Mouse (Mus musculus) left cerebral cortex, adult 2 months (tissue): Measurements from ENCODE around the gene Crtc1. TPM values are rescaled to one million over a fixed set of nuclear protein-coding genes. Genes with fewer than 3 reads are reported as not detected.

ENCODE experiments used
- DNase-seq, 2 experiments: peaks; one replicate each; pipeline ENCODE4 v3.0.0; 2021 to 2022; ENCODE audit warnings: low spot score in 2 of 2, mixed read lengths in 1 of 2; ENCODE audit errors: extremely low spot score in 1 of 2
- H3K27ac ChIP-seq: fragments of 200-600 bp; 2 replicates; pipeline ENCODE4 v1.8.1; 2022
- H3K4me3 ChIP-seq: fragments of 200-600 bp; 2 replicates; pipeline ENCODE4 v1.8.1; 2022
- CTCF ChIP-seq: fragments of 200-600 bp; IDR thresholded peaks from 2 replicates; pipeline ENCODE4 v1.8.1; 2022; ENCODE audit warnings: antibody characterized with exemption, mild to moderate bottlenecking, moderate library complexity
- intact Hi-C: fragments of 180-260 bp; cut with DNase I; formaldehyde crosslinking; loops from one replicate; pipeline ENCODE4 v1.15.1; 2025
- total RNA-seq, 2 experiments: library from RNA; stranded (reverse); gene quantifications; 2 replicates each; pipeline ENCODE4 v1.2.3; 2021

Gene Crtc1
- total RNA-seq, 2 experiments from 2014 or later: 134 to 153 TPM

GRCm38 (mm10) chr8:70397611-70398563 is 41.5 kb downstream of the Crtc1 start:
- no peak overlapping the region for H3K27ac ChIP-seq
- no peak for DNase-seq
- TF ChIP-seq CTCF: no peak
- no peak overlapping the region for H3K4me3 ChIP-seq
- intact Hi-C loops: no loop called here

GRCm38 (mm10) chr8:70396184-70396583 is 43.2 kb downstream of the Crtc1 start:
- intact Hi-C loops: no loop called here
- no peak for DNase-seq
- Histone ChIP-seq H3K27ac (no peak overlapping the region), H3K4me3 (no peak overlapping the region)
- TF ChIP-seq CTCF: no peak

- intact Hi-C loops: no loop called here
- no peak for TF ChIP-seq CTCF
- no peak overlapping the region for H3K27ac ChIP-seq
These were observed 43.7 kb downstream of the Crtc1 start for GRCm38 (mm10) chr8:70395649-70396048.

GRCm38 (mm10) chr8:70394269-70394998 is 44.9 kb downstream of the Crtc1 start:
- no peak overlapping the region for H3K4me3 ChIP-seq
- intact Hi-C loops: no loop called here
- no peak for DNase-seq
- no peak overlapping the region for H3K27ac ChIP-seq
- TF ChIP-seq CTCF: no peak

More at GRCm38 (mm10) chr8:70395649-70396048, 43.7 kb downstream of the Crtc1 start:
- DNase-seq: no peak
- no peak overlapping the region for H3K4me3 ChIP-seq

GRCm38 (mm10) chr8:70393087-70393486 is 46.3 kb downstream of the Crtc1 start:
- Histone ChIP-seq H3K4me3 (no peak overlapping the region), H3K27ac (no peak overlapping the region)
- no peak for TF ChIP-seq CTCF
- DNase-seq: no peak
- intact Hi-C loops: no loop called here

- Histone ChIP-seq H3K4me3 (no peak overlapping the region), H3K27ac (no peak overlapping the region)
- no peak for TF ChIP-seq CTCF
- DNase-seq: no peak
- intact Hi-C loops: no loop called here
These were observed 49.7 kb downstream of the Crtc1 start for GRCm38 (mm10) chr8:70389678-70390077.

GRCm38 (mm10) chr8:70383287-70383686 is 56.1 kb downstream of the Crtc1 start:
- intact Hi-C loops: loop anchor here (1.0 kb wide), 1 partner anchor 123 kb away; the partner anchor contains the start of gene Rex1bd
- peak; percentile 51 to 65 for DNase-seq
- TF ChIP-seq CTCF: peak; percentile 96
- Histone ChIP-seq H3K4me3 (no peak overlapping the region), H3K27ac (no peak overlapping the region)

- DNase-seq: no peak
- Histone ChIP-seq H3K4me3 (no peak overlapping the region), H3K27ac (no peak overlapping the region)
- TF ChIP-seq CTCF: no peak
- intact Hi-C loops: no loop called here
These were observed 59.3 kb downstream of the Crtc1 start for GRCm38 (mm10) chr8:70380069-70380468.

- TF ChIP-seq CTCF: no peak; the same call in 1 of the 2 replicates
- Histone ChIP-seq H3K27ac (no peak overlapping the region), H3K4me3 (no peak overlapping the region)
- intact Hi-C loops: no loop called here
- DNase-seq: no peak
These were observed 62.3 kb downstream of the Crtc1 start for GRCm38 (mm10) chr8:70377049-70377448.

GRCm38 (mm10) chr8:70376275-70376741 is 63.1 kb downstream of the Crtc1 start:
- Histone ChIP-seq H3K4me3 (no peak overlapping the region), H3K27ac (no peak overlapping the region)
- no peak for DNase-seq
- intact Hi-C loops: no loop called here
- no peak for TF ChIP-seq CTCF

GRCm38 (mm10) chr8:70375212-70375859 is 64.0 kb downstream of the Crtc1 start:
- DNase-seq: no peak
- intact Hi-C loops: no loop called here
- H3K27ac ChIP-seq: no peak overlapping the region
- H3K4me3 ChIP-seq: no peak overlapping the region
- TF ChIP-seq CTCF: no peak
